Mouse (Mus musculus) bone marrow macrophage, adult 2 months (primary cell): ENCODE data around the gene Mrps26.

Experiments
- CTCF ChIP-seq: IDR thresholded peaks from 2 replicates; pipeline ENCODE4 v1.5.1; 2012; ENCODE audit warnings: low read depth, mild to moderate bottlenecking, low read length, moderate library complexity
- POLR2A ChIP-seq: IDR thresholded peaks from 2 replicates; pipeline ENCODE4 v1.6.1; 2012; ENCODE audit warnings: mild to moderate bottlenecking, low read depth, low read length, borderline replicate concordance

- TF ChIP-seq CTCF (no peak), POLR2A (no peak)
These were observed 23.3 kb upstream of the Mrps26 start for GRCm38 (mm10) chr2:130540266-130540665.
